Mouse (Mus musculus) gastrocnemius, adult 18-20 months (tissue): ENCODE measurements at regions not wholly inside any gene's neighbourhood (a gene's known extent, or its start where the extent isn't known, plus 50 kb on each side); places are given as distances from the start of the nearest gene placed in this dataset.

Experiments
- DNase-seq: peaks from one replicate; pipeline ENCODE4 v3.0.0; 2021; ENCODE audit warnings: low spot score

DNA sequence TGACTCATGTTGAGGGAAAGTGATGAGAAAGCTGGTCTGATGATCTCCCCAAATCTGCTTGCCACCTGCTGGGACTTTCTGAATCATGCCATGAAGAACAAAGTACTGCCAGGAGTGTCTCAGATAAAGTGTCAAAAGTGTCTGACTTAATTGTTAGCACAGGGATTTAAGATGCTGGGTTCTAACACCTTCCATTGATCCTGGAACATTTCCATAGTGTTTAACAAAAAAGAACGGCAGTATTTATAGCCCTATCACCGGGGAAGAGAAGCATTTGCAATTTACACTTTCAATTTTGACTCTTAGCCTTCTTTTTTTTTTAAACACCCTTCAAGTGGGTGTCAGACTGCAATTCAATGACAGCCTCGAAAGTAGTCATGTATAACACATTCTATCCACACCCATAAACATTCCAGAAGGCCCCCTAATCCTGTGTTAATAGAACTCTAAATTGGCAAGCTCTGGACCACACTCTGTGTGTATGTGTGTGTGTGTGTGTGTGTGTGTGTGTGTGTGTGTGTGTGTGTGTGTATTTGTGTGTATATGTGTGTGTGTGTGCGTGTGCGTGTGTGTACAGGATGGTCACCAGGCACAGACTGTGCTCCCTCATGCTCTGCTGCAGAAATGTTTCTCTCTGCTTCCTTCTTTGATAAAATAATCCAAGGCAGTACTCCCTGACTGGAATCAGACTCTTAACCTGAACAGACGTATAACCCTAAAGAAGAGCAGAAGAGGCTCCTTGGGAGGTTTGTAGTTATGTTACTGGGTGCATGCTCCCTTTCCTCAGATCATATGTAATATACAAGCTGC is 313.2 kb downstream of the Rnd3 start:
- DNase-seq = no peak

GRCm38 (mm10) chr2:50833791-50834190 is 315.1 kb downstream of the Rnd3 start:
- DNase-seq = no peak

GRCm38 (mm10) chr2:50832471-50832870 is 316.4 kb downstream of the Rnd3 start:
- DNase-seq = no peak

- DNase-seq = peak; percentile 63
Measured at GRCm38 (mm10) chr2:50830056-50830720, 318.7 kb downstream of the Rnd3 start.

GRCm38 (mm10) chr2:50827097-50827496 is 321.8 kb downstream of the Rnd3 start:
- DNase-seq = no peak

- DNase-seq = no peak
Measured at GRCm38 (mm10) chr2:50826537-50826936, 322.4 kb downstream of the Rnd3 start.

- no peak for DNase-seq
Measured at GRCm38 (mm10) chr2:50825626-50826025, 323.3 kb downstream of the Rnd3 start.

GRCm38 (mm10) chr2:50824782-50825181 is 324.1 kb downstream of the Rnd3 start:
- no peak for DNase-seq

- no peak for DNase-seq
Measured at GRCm38 (mm10) chr2:50822738-50823137, 326.2 kb downstream of the Rnd3 start.

- no peak for DNase-seq
Measured at GRCm38 (mm10) chr2:50819305-50819665, 329.6 kb downstream of the Rnd3 start.

DNA sequence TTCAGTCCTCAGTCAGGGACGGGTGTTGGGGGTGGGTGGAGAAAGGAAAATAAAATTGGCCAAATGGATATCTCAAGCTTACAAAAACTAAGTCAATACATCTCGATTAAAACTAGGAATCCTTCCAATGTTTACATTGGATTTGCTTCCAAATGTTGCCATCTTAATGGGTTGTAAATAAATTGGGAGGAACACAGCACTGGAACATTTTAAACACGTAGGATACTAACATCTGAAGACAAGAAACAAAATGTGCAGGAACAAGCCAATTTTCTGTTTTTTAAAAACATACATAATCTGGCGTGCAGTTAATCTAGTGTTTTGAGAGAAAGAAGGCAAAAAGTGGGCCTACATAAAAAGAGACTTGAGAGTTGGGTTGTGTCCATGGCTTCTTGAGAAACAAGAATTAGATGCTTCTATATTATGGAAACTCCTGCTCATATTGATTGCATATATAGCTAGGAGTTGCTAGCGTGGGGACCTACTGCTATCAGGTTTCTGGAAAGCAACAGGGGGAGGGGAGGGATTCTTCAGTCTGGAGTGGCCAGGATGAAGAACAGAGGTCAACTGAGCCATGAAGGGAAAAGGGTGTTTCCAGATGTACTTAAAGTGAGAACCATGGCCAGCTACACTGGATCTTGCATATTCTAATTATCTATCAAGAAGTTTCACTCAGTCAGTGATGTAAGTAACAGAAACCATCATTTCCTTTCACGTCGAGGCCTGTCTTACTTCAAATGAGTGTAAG is 330.2 kb downstream of the Rnd3 start:
- no peak for DNase-seq

- DNase-seq = no peak
Measured at GRCm38 (mm10) chr2:50816364-50816763, 332.5 kb downstream of the Rnd3 start.

GRCm38 (mm10) chr2:50815541-50815940 is 333.4 kb downstream of the Rnd3 start:
- DNase-seq = no peak

DNA sequence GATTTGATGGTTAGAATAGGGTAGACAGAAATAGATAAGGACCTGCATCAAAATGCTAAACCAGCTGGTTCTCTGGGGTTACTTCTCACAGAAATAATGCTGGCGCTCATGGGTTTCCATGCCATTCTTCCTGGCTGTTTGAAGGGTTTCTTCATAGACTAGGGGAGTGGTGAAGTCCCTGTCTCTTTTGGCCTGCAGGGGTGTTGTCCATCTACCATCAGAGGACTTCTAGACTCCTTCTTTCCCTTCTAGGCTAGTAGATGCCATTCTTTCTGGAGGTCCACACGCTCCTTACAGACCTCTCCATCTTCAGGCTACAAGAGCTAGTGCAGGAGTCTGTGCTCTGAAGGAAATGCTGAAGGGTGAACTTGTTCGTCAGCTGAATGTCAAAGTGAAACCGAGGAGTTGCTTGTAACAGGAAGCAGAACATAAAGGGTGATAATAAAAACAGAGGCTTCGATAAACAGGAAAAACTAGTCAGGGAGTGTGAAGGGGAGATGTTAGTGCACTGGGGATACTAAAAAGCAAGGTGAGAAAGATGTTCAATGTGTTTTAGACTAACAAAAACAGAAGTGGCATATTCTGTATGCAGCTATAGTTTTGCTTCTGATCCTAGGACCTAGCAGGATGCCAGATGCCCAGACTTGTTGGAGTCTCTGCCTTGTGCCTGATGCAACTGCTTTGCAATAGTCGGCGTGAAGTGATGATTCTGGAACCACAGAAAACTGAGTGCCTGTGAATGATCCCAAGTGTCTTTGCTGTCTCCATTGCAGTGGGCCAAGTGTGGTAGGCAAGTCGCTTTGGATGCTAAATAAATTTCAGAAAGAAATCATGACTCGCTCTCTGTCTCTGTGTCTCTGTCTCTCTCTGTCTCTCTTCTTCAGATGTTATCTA is 335.1 kb downstream of the Rnd3 start:
- no peak for DNase-seq

- no peak for DNase-seq
Measured at GRCm38 (mm10) chr2:50812296-50812695, 336.6 kb downstream of the Rnd3 start.

- no peak for DNase-seq
Measured at GRCm38 (mm10) chr2:50810336-50811066, 338.4 kb downstream of the Rnd3 start.

DNA sequence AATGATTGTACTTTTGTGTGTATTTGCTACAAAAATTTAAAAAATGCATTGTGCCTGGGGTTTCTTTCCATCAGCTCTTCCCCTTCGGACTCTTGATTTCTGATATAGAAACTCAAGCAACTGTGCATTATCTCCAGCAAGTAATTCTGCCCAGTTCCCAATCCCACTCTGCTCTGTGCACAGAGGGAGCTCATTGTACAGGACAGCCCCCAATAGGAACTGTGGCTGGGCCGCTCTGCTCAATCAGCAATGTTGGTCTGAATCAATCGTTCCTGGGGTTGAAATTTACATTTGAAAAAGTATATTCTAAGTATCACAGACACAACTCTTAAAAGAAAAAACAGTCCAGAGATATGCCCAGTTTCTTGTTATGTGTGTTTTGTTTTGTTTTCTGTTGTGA is 339.1 kb downstream of the Rnd3 start:
- DNase-seq = no peak

- no peak for DNase-seq
Measured at GRCm38 (mm10) chr2:50807162-50807960, 341.6 kb downstream of the Rnd3 start.

- DNase-seq = peak; percentile 39
Measured at GRCm38 (mm10) chr2:50805645-50806044, 343.3 kb downstream of the Rnd3 start.

- DNase-seq = no peak
Measured at GRCm38 (mm10) chr2:50796087-50796486, 352.8 kb downstream of the Rnd3 start.
